Mouse (Mus musculus) gastrocnemius, postnatal 25 days (tissue): Measurements from ENCODE around the gene Gm21586. TPM values are rescaled to one million over a fixed set of nuclear protein-coding genes. Genes with fewer than 3 reads are reported as not detected.
"Not testable (repeated sequence)": the region's sequence is repeated elsewhere in the genome, so short reads cannot be mapped to it uniquely, and the experiment has no call there.

ENCODE experiments used
- DNase-seq: peaks from one replicate; pipeline ENCODE4 v3.0.0; 2022
- long read RNA-seq, 2 experiments: library from polyadenylated mRNA; stranded (forward); transcript quantifications; one replicate each; pipeline ENCODE4 v2.0.0; 2021
- total RNA-seq, 2 experiments: library from RNA; stranded (reverse); gene quantifications; 1 replicate in 1 of 2; 2 replicates in 1 of 2; pipeline ENCODE4 v1.2.3; 2021

Gene Gm21586
- total RNA-seq = not detected
- long read RNA-seq, experiment 1 = 0 reads
- long read RNA-seq, experiment 2 = 0 reads

- not testable (repeated sequence) for DNase-seq
Measured at GRCm38 (mm10) chr4:42439078-42439477, at the start of gene Gm21586. Gene Gm21586, plus strand, starts transcription at chr4:42439378.

- DNase-seq = not testable (repeated sequence)
Measured at GRCm38 (mm10) chr4:42466452-42466851, 27.3 kb downstream of the Gm21586 start, which contains the start of gene Gm2163. Gene Gm2163, plus strand, starts transcription at chr4:42466752.

Other genes starting within 250 kb of the Gm21586 start
- under 1 TPM; 0.43 to 0.46 TPM for gene Gm10600, start 198.7 kb upstream of the Gm21586 start, total RNA-seq
- gene Ccl21b, start 183.6 kb upstream of the Gm21586 start, total RNA-seq = not detected
- gene Gm21953, start 145.1 kb upstream of the Gm21586 start, total RNA-seq = not detected
- not detected for gene Fam205a3, start 121.0 kb upstream of the Gm21586 start, total RNA-seq
- not detected for gene Gm2163, start 27.4 kb downstream of the Gm21586 start, total RNA-seq
- not detected for gene Fam205a2, start 88.8 kb downstream of the Gm21586 start, total RNA-seq
- gene Gm10591, start 172.8 kb downstream of the Gm21586 start, total RNA-seq = not detected
- gene Gm2564, start 190.3 kb downstream of the Gm21586 start, total RNA-seq = 1 to 10 TPM; 1.3 to 2.8 TPM
- gene Ccl27b, start 215.9 kb downstream of the Gm21586 start, total RNA-seq = not detected
- not detected for gene Il11ra2, start 222.5 kb downstream of the Gm21586 start, total RNA-seq